Mouse (Mus musculus): ENCODE measurements at regions not wholly inside any gene's neighbourhood (a gene's known extent, or its start where the extent isn't known, plus 50 kb on each side); places are given as distances from the start of the nearest gene placed in this dataset.

DNA sequence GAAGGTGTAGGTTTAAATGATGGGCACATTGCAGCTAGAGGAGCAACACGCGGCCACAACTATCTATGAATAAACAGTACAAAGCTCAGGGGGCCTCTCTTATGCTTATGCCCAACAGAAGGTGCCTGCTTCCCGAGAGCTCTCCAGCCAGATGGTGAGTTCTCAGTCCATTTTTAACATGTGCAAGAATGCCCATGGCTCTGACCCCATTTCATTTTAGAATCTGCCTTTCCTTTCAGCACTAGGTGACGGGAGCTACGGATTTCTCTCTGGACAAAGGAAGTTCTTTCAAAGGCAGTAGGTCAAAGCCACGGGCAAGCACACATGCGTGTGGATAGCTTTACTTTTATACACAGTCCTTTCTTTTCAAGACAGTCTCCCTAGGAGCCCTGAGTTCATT is 64.3 kb upstream of the Cnot2 start:
- intact Hi-C loops (cut with DNase I), result no loop called here
- 82% methylated on average over 7 of the region's 7 CpGs for WGBS
- Histone ChIP-seq H3K79me2 (replicated peaks; ENCODE audit: control insufficient read depth, insufficient read depth, low read length) (no peaks in the 10 kb centered on the region), H3K4me1 (ENCODE audit: control insufficient read depth, insufficient read depth, low read length) (no peaks in the 10 kb centered on the region), H3K27ac (no peak overlapping the region), H3K36me3 (ENCODE audit: control insufficient read depth, insufficient read depth, low read length) (no peaks in the 10 kb centered on the region), H3K4me3 (no peak overlapping the region), H3K27me3 (ENCODE audit: control insufficient read depth, insufficient read depth, low read length) (no peaks in the 10 kb centered on the region), H3K9ac (ENCODE audit: low read depth, low read length) (no peak overlapping the region)
- TF ChIP-seq POLR2A (IDR thresholded peaks at IDR 0.05; ENCODE audit: insufficient read depth, low read depth, low read length) (no peak), CTCF (IDR thresholded peaks at IDR 0.05) (no peak), EP300 (IDR thresholded peaks at IDR 0.05; ENCODE audit: insufficient read depth, low read depth, low read length) (no peak)
- no peak for DNase-seq

DNA sequence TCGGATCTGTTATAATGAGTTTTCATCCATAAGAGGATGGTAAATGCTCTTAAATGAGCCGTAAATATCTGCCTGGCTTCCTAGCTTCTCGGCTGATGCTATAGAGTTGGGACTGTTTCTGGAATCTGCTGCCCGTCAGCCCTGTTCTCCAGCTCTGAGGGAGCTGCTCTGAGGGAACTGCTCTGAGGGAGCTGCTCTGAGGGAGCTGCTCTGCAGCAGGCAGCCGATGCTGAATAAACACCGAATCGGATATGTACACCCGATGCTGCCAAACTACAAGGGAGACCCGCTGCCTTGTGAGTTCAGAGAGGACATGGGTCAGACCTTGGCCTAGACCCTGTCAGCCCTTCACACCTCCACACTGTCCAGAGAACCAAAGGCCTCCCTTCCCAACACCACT is 63.8 kb upstream of the Cnot2 start:
- Histone ChIP-seq H3K4me3 (no peak overlapping the region), H3K36me3 (ENCODE audit: control insufficient read depth, insufficient read depth, low read length) (no peaks in the 10 kb centered on the region), H3K27me3 (ENCODE audit: control insufficient read depth, insufficient read depth, low read length) (no peaks in the 10 kb centered on the region), H3K9ac (ENCODE audit: low read depth, low read length) (no peak overlapping the region), H3K4me1 (ENCODE audit: control insufficient read depth, insufficient read depth, low read length) (no peaks in the 10 kb centered on the region), H3K27ac (no peak overlapping the region), H3K79me2 (replicated peaks; ENCODE audit: control insufficient read depth, insufficient read depth, low read length) (no peaks in the 10 kb centered on the region)
- TF ChIP-seq POLR2A (IDR thresholded peaks at IDR 0.05; ENCODE audit: insufficient read depth, low read depth, low read length) (no peak), CTCF (IDR thresholded peaks at IDR 0.05) (no peak), EP300 (IDR thresholded peaks at IDR 0.05; ENCODE audit: insufficient read depth, low read depth, low read length) (no peak)
- intact Hi-C loops (cut with DNase I), result no loop called here
- WGBS, result 89% methylated on average over 9 of the region's 9 CpGs
- no peak for DNase-seq

Measured in heart, adult 2 months (tissue).